Comparison of ENCODE assay signal across 8 mouse cellular contexts in genomic region chrX:36597707-36598389, GRCm38 (mm10). TPM values are rescaled to one million over a fixed set of nuclear protein-coding genes. Genes with fewer than 3 reads are reported as not detected.
DNase-seq lines count a peak whose midpoint lies in the region; ATAC-seq and TF ChIP-seq lines count a peak whose summit lies in the region.

TSS of gene Pgrmc1 (plus strand) at chrX:36598206.

- DNase-seq in ES-CJ7 (ENCODE audit: low read depth, low spot score), result peak; percentile 73
- peak; percentile 79 for DNase-seq in cerebellum, adult 11 months
- peak; percentile 90 for DNase-seq in forebrain, embryonic 14.5 days (ENCODE audit: low spot score)
- DNase-seq in heart, postnatal 10 days, result peak; percentile 84 to 85
- DNase-seq in large intestine, adult 2 months (ENCODE audit: low read depth, low spot score), result peak; percentile 48
- peak; percentile 84 for DNase-seq in stomach, postnatal 0 days (ENCODE audit: low spot score)

- H3K27ac ChIP-seq in forebrain, embryonic 14.5 days (ENCODE audit: low read depth, low read length), result peak within 1 kb of the TSS; percentile 84
- peak within 1 kb of the TSS; percentile 53 for H3K27ac ChIP-seq in liver, embryonic 16.5 days (ENCODE audit: low read length)
- H3K27ac ChIP-seq in neural tube, embryonic 12.5 days, result peak within 1 kb of the TSS; percentile 37
- H3K27ac ChIP-seq in stomach, postnatal 0 days (replicated peaks), result peak within 1 kb of the TSS; percentile 83

- no peaks in the 10 kb centered on the region for H3K27me3 ChIP-seq in forebrain, embryonic 14.5 days (replicated peaks; ENCODE audit: control insufficient read depth, insufficient read depth, low read length)
- no peaks in the 10 kb centered on the region for H3K27me3 ChIP-seq in liver, embryonic 16.5 days (ENCODE audit: control insufficient read depth, insufficient read depth, low read depth, low read length)
- H3K27me3 ChIP-seq in neural tube, embryonic 12.5 days (replicated peaks), result no peaks in the 10 kb centered on the region
- no peaks in the 10 kb centered on the region for H3K27me3 ChIP-seq in stomach, postnatal 0 days (ENCODE audit: control insufficient read depth, insufficient read depth, low read length)

- intact Hi-C loops in heart, postnatal 10 days (cut with DNase I), result no loop called here

- H3K9ac ChIP-seq in forebrain, embryonic 14.5 days (ENCODE audit: low read length), result peak within 1 kb of the TSS; percentile 81
- H3K9ac ChIP-seq in liver, embryonic 16.5 days (ENCODE audit: low read depth, low read length), result peak within 1 kb of the TSS; percentile 73
- H3K9ac ChIP-seq in neural tube, embryonic 12.5 days, result peak within 1 kb of the TSS; percentile 80
- H3K9ac ChIP-seq in stomach, postnatal 0 days (ENCODE audit: low read length), result peak within 1 kb of the TSS; percentile 83

- H3K36me3 ChIP-seq in forebrain, embryonic 14.5 days (ENCODE audit: control insufficient read depth, insufficient read depth, low read length), result peaks cover 6% of the 10 kb centered on the region; the same call in 1 of the 2 replicates
- no peaks in the 10 kb centered on the region for H3K36me3 ChIP-seq in liver, embryonic 16.5 days (ENCODE audit: control insufficient read depth, insufficient read depth)
- H3K36me3 ChIP-seq in neural tube, embryonic 12.5 days, result 0 out of 2 replicates have a peak, but pooled peaks cover 1% of the 10 kb centered on the region
- H3K36me3 ChIP-seq in stomach, postnatal 0 days (ENCODE audit: control insufficient read depth, insufficient read depth, low read length), result no peaks in the 10 kb centered on the region

- peak; percentile 95 for ATAC-seq in forebrain, embryonic 14.5 days
- ATAC-seq in liver, embryonic 16.5 days (ENCODE audit: low read depth), result peak; percentile 94
- ATAC-seq in neural tube, embryonic 12.5 days (ENCODE audit: low FRiP score, low read depth), result peak; percentile 94
- ATAC-seq in stomach, postnatal 0 days (ENCODE audit: low FRiP score, low TSS enrichment), result peak; percentile 98

- H3K9me3 ChIP-seq in forebrain, embryonic 14.5 days (replicated peaks; ENCODE audit: control insufficient read depth, low read length), result no peaks in the 10 kb centered on the region
- no peaks in the 10 kb centered on the region for H3K9me3 ChIP-seq in liver, embryonic 16.5 days (replicated peaks; ENCODE audit: control insufficient read depth, low read length)
- H3K9me3 ChIP-seq in neural tube, embryonic 12.5 days, result no peaks in the 10 kb centered on the region
- H3K9me3 ChIP-seq in stomach, postnatal 0 days (ENCODE audit: control insufficient read depth, low read length), result no peaks in the 10 kb centered on the region

- H3K4me2 ChIP-seq in forebrain, embryonic 14.5 days (ENCODE audit: low read length), result peak within 1 kb of the TSS; percentile 54
- peak within 1 kb of the TSS; percentile 69 for H3K4me2 ChIP-seq in liver, embryonic 16.5 days (ENCODE audit: low read depth, low read length)
- H3K4me2 ChIP-seq in neural tube, embryonic 12.5 days (replicated peaks), result peak within 1 kb of the TSS; percentile 60
- H3K4me2 ChIP-seq in stomach, postnatal 0 days (replicated peaks; ENCODE audit: low read depth), result peak within 1 kb of the TSS; percentile 57

- WGBS in forebrain, embryonic 14.5 days, result 38% methylated on average over 45 of the region's 45 CpGs
- WGBS in large intestine, adult 2 months, result 20% methylated on average over 44 of the region's 45 CpGs
- 22% methylated on average over 43 of the region's 45 CpGs for WGBS in liver, embryonic 16.5 days (ENCODE audit: insufficient replicate concordance)
- 16% methylated on average over 35 of the region's 45 CpGs for WGBS in neural tube, embryonic 12.5 days
- 25% methylated on average over 24 of the region's 45 CpGs for WGBS in stomach, postnatal 0 days

- TF ChIP-seq CTCF in stomach, postnatal 0 days (IDR thresholded peaks at IDR 0.05; ENCODE audit: low read depth), result no peak

- H3K4me1 ChIP-seq in forebrain, embryonic 14.5 days (ENCODE audit: control insufficient read depth, insufficient read depth, low read length), result no peaks in the 10 kb centered on the region
- no peaks in the 10 kb centered on the region; the same call in 1 of the 2 replicates for H3K4me1 ChIP-seq in liver, embryonic 16.5 days (ENCODE audit: control insufficient read depth, low read depth, low read length)
- H3K4me1 ChIP-seq in neural tube, embryonic 12.5 days, result peaks cover 9% of the 10 kb centered on the region
- no peaks in the 10 kb centered on the region for H3K4me1 ChIP-seq in stomach, postnatal 0 days (replicated peaks; ENCODE audit: control insufficient read depth, insufficient read depth)

- no peak for TF ChIP-seq EP300 in stomach, postnatal 0 days (optimal IDR thresholded peaks at IDR 0.05)

- H3K4me3 ChIP-seq in forebrain, embryonic 14.5 days (ENCODE audit: low read depth, low read length), result peak within 1 kb of the TSS; percentile 62
- H3K4me3 ChIP-seq in liver, embryonic 16.5 days (ENCODE audit: low read depth, low read length), result peak within 1 kb of the TSS; percentile 69
- H3K4me3 ChIP-seq in neural tube, embryonic 12.5 days, result peak within 1 kb of the TSS; percentile 55
- H3K4me3 ChIP-seq in stomach, postnatal 0 days (ENCODE audit: low read depth, low read length), result peak within 1 kb of the TSS; percentile 65

RNA-seq across cellular contexts. Expression of gene Pgrmc1, which starts in this region (rescaled TPM):
- polyA plus RNA-seq in forebrain, embryonic 14.5 days (2014; fragmentation: Nextera tagmentation; extraction: Ambion mirVana), result 583 and 650 TPM in 2 replicates
- 10 to 100 TPM; 39.5 TPM for total RNA-seq in heart, postnatal 10 days (2021)
- 57.3 and 96.8 TPM in 2 replicates for polyA plus RNA-seq in large intestine, adult 2 months (2012; rRNA removed)
- polyA plus RNA-seq in liver, embryonic 16.5 days (2015; fragmentation: Nextera tagmentation; extraction: Ambion mirVana), result 155 and 165 TPM in 2 replicates
- 393 TPM in 2 replicates for polyA plus RNA-seq in neural tube, embryonic 12.5 days (2016; fragmentation: Nextera tagmentation; extraction: Ambion mirVana)
- polyA plus RNA-seq in stomach, postnatal 0 days (2015; fragmentation: Nextera tagmentation; extraction: Ambion mirVana), result 240 and 247 TPM in 2 replicates

Comparison
In these comparisons a context has a peak if more than half of its experiments do, and no peak if none do; other contexts are left out.
1. Peak in every context shown above with its lines: DNase-seq, ATAC-seq, H3K4me3 ChIP-seq and H3K27ac ChIP-seq.